Mouse (Mus musculus) fat pad, adult 2 months (tissue): ENCODE results near the gene Arhgap29.

ENCODE experiments used
- DNase-seq: peaks from one replicate; pipeline ENCODE4 v3.0.0-alpha.2; 2011; ENCODE audit warnings: low read depth, low spot score; ENCODE audit errors: extremely low read depth

Arhgap29 gene

DNA sequence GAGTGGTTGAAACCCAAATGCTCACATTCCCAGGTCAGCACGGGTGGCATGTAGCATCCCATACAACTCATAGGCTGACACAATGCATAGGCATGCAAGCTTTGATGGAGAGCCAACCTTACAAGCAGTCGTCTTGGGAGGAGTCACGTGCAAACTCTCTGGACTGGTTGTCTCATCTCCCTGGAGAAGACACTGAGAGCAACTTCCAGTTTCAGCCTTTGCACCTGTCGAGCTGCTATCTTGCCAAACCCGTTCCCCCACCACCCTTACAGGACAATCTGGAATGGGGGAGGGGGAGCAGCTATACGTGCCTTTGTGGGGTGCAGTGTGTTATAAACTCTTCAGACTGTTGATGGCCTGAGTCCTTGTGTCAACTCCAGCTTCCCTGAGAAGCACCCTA lies 96.8 kb downstream of the Arhgap29 start:
- no peak for DNase-seq

DNA sequence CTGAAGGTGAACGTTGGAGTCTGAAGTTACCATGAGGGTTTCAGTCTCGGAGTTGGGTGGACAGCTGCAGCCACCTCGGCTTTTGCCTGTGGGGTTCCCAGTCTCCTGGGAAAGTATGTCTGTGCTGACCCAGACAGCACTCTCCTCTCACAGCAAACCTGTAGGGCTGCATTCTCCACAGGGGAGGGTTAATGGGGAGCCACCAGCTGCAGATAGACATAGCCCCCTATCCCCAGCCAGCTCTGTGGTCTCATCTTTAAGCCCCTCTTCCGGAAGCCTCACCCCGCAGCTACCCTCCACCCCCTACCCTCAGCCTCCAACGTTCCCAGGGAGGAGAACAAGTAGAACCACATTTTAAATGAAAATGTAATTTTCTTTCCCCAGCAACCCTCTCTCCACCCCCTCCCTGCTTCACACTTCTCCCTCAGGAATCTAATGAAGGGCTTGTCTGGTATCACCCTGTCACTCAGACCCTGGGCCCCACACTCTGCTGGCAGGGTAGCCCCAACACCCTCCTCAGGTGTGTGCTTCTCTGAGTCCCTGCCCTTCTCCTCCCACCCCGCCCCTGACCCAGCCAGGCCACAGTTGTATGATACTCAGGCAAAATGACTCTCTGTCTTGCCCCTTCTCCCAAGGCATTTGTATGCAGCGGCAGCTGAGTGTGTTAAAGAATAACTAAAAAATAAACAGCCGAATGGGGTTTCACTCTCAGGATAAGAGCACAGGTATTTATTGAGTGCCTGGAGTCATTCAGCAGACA lies 106.3 kb downstream of the Arhgap29 start:
- DNase-seq = no peak

DNA sequence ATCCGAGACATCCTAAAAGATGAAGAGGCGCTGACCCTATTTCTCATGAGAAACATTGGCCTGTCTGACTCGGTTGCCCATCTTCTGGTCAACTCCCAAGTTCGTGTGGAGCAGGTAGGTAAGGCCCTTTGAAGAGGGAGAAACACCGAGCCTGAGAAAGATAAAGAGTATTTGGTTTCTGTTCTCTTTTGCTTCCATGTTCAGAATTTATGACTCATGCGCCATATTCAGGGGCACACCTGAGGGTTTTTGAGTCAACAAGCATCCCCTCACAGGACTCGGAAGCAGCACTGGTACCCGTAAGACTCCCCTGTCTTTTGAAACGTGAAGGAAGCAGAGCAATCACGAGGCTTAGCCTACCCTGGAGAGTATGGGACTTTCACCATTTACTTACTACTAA lies 110.2 kb downstream of the Arhgap29 start:
- no peak for DNase-seq

DNA sequence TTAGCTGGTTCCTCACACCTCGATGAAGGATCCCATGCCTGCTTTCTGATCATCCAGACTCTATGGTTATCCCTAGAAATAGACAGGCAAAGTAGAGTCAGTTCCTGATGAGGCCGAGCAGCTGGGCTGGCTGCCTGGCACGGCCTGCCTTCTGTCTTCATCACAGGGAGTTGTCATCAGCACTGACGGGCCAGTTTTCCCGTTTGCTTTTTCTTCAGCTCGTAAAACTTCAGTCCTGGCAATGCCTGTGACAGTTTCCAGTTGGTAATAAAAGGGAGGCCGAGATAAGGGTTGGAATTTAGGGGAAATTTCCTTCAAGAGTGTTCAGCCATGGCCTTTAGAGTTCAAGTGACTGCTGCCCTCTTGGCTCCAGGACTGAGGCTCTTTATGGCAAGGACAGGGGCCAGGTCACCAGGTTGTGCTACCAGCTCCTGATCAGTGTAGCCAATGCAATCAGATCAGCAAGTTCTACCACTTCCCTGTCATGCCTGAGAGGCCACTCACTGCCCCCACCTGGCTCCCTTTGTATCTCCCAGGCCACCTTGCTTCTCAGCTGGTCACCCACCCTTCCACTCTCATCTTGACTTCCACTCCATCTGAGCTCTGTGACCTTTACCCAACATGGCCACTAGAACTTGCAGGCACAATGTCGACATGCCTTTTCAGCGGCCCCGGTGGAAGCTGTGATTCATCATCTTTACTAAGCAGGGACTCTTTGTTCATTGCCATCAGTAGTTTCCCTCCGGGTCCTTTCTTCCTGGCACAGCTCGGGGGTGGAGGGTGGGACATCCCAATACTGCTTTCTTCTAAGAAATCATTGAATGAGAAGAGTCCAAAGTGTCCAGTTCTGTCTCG lies 112.4 kb downstream of the Arhgap29 start:
- DNase-seq = no peak
